Mouse (Mus musculus) brain, embryonic 18.5 days (tissue): ENCODE data around the gene Catsperd.
A peak's percentile ranks its signal among the peaks of the same experiment; 100 is the strongest.
"Not testable (repeated sequence)": the region's sequence is repeated elsewhere in the genome, so short reads cannot be mapped to it uniquely, and the experiment has no call there.

Experiments
- DNase-seq: peaks from one replicate; pipeline ENCODE4 v3.0.0-alpha.2; 2012; ENCODE audit warnings: low read depth, low spot score

Gene Catsperd

GRCm38 (mm10) chr17:56612565-56612939, 15.4 kb upstream of the Catsperd start:
- not testable (repeated sequence) for DNase-seq

DNA sequence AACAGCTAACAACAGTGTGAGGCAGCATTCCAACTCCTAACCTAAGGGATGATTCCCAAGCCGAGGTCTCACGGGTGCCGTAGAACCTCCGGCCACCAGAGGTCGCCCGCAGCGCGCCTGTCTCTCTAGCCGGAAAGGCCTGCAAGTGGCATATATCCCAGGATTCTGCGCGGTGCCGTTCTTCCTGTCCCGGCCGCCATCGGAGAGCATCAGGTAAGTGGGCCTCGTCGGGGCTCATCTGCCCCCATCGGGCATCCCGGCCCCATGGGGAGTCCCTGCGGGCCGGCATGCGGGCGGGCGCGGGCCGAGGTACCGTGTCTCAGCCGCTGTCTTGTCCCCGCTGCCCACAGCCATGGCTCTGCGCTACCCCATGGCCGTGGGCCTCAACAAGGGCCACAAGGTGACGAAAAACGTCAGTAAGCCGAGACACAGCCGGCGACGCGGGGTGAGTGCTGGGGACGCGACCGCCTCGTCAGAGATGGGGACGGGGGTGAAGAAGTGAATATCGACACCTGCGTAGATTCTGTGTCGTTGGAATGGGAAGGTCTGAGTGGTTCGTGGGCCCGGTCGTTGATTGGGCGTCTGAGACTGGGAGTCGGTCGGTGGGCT, 14.6 kb upstream of the Catsperd start, which contains the start of gene Rpl36:
Gene Rpl36 (plus strand): TSS at position 181 of the 609 bp plus-strand sequence.
- DNase-seq = peak; percentile 83

DNA sequence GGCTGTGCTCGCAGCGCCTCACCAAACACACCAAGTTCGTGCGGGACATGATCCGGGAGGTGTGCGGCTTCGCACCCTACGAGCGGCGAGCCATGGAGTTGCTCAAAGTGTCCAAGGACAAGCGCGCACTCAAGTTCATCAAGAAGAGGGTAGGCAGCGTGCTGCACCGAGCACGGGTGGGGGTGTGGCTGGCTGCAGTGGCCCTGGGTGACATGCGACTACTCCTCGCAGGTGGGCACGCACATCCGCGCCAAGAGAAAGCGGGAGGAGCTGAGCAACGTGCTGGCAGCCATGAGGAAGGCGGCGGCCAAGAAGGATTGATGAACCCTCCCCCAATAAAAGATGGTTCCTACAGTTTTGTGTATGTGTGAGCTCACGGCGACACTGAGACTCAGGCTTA, 14.1 kb upstream of the Catsperd start:
- not testable (repeated sequence) for DNase-seq

DNA sequence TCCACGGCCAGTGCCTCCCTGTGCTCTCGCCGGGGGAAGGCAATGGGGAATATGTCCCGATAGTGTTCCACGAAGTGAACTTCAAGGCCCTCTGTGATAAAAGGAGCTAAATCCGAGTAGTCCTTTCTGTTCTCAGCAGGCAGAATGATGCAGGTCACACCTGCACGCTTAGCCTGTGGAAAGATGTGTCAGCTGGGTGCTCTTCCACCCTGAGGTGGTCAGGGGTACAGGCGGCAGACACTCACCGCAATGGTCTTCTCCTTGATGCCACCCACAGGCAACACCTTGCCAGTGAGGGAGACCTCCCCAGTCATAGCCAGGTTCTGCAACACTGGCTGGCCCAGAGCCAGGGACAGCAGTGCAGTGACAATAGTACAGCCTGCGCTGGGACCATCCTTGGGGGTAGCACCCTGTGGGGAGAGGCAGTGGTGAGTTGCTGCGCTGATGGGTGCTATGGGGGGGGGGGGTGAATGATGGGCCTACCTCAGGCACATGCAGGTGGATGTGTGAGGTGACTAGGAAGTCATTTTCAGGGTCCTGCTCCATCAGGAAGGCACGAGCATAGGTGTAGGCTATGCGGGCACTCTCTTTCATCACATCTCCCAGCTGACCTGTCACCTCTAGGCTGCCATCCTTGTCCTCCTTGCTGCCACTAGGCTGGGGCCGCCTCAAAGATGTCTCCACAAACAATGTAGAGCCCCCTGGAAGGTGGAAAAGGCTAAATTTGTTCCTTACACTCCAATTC, 13.4 kb upstream of the Catsperd start:
- DNase-seq = no peak

DNA sequence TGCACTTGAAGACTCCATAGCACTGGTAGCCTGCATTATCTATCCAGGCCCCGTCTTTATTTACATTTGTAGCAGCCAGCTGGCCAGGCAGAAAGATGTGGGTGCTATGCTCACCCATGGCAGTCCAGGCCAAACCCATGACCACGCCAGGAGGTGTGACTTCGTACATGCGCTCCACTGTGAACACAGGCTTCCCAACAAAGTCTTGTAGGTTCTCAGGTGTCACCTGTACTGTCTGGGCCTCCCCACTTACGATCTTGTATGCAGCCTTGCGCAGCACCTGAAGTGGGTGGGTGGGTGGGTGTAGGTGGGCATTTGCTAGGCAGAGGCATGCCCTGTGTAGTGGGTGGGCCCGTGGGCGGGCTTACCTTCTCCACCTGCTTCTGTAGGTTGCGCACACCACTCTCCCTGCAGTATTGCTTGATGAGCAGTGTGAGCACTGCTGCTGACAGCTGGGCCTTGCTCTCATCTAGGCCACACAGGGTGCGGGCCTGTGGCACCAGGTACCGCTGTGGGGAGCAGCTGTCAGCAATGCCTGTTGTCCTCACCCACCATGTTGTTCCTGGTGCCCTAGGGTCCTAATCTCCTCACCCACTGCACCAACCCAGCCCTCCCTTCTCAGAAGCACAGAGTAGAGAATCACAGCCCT, 12.7 kb upstream of the Catsperd start:
- DNase-seq = no peak

GRCm38 (mm10) chr17:56615792-56616191, 12.2 kb upstream of the Catsperd start:
- no peak for DNase-seq

- no peak for DNase-seq
Measured at GRCm38 (mm10) chr17:56616725-56617124, 11.2 kb upstream of the Catsperd start.

DNA sequence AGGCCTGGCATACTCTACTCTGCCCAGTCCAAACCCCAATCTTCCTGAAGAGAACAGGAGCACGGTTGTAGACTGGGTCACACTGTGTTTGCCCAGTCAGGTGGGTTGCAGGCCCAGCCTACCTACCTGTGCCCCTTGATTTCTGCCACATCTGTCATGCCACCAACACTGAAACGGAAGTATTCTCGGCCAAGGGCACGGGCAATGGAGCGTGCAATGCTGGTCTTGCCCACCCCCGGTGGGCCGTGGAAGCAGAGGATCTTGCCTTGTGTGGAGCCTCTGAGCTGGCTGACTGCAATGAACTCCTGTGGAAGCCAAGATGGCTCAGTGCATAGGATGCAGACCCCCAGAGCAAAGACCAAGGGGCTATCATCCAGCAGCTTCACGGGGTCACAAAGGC, 10.3 kb upstream of the Catsperd start:
- DNase-seq = no peak

DNA sequence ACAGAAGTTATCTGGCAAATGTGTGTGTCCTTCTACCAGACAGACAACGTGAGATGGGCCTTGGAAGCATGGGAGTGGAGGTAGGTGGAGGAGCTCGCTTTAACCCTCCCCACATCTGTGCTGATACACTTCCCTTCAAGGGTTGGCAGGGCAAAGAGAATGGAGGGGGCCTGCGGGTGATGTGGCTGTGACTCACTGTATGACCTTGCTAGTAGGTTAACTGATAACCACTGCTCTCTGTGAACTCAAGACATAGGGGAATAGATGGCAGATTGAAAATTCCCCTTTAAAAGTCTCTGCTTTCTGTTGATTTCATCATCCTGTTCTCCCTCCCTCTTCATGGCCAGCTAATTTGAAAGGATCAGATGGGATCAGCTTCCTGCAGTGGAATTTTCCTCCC, 2.4 kb upstream of the Catsperd start:
- DNase-seq = no peak

GRCm38 (mm10) chr17:56626260-56626659, 1.7 kb upstream of the Catsperd start:
- no peak for DNase-seq

GRCm38 (mm10) chr17:56626754-56627470, 1.0 kb upstream of the Catsperd start, which contains the start of gene Lonp1:
Gene Lonp1, minus strand, starts transcription at chr17:56626887.
- peak; percentile 95 for DNase-seq

- DNase-seq = not testable (repeated sequence)
Measured at GRCm38 (mm10) chr17:56629800-56630781, 2.1 kb downstream of the Catsperd start.

GRCm38 (mm10) chr17:56631807-56632206, 3.9 kb downstream of the Catsperd start:
- no peak for DNase-seq

- no peak for DNase-seq
Measured at GRCm38 (mm10) chr17:56634023-56634422, 6.1 kb downstream of the Catsperd start.

- no peak for DNase-seq
Measured at GRCm38 (mm10) chr17:56643237-56643636, 15.3 kb downstream of the Catsperd start.

DNA sequence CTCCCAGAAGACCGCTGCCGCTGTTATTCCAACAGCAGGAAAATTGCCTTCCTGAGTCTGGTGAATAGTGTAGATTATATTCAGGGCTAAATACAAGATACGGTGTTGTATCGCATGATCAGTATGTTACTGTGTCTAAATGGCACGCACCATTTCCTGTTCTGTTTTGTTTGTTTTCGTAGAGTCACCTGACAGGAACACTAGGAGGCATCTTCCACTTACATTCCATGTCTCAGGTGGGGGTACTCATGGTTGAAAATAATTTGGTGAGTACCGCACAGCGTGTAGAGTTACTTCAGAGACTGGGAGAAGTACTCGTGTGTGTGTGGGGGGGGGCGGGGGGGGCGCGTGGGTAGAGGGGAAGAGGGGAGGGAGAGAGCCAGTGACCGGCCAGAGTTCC, 19.6 kb downstream of the Catsperd start:
- DNase-seq = no peak

- DNase-seq = no peak
Measured at GRCm38 (mm10) chr17:56651801-56652200, 23.9 kb downstream of the Catsperd start.

- DNase-seq = no peak
Measured at GRCm38 (mm10) chr17:56654771-56655170, 26.8 kb downstream of the Catsperd start.

- no peak for DNase-seq
Measured at GRCm38 (mm10) chr17:56655311-56655710, 27.4 kb downstream of the Catsperd start.

GRCm38 (mm10) chr17:56656171-56656570, 28.2 kb downstream of the Catsperd start:
- DNase-seq = no peak

DNA sequence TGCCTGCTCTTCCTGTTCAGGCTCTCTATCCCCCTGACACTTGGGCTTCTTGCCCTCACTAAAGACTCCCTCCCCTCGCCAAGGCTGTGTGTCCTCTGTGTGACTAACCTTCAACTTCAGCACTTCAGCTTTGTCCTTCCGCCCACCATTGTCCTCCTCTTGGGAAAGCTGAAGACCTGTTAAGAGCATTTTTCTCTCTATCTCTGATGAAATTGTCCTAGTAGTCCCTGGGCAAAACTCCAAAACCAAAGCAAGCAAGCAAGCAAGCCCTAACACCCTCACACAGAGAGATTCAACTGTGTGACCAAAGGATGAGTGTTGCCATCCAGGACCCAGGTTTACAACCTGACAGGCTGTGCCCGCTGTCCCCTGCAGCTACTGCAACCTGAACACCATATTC, 35.7 kb downstream of the Catsperd start:
- DNase-seq = no peak
